ENCODE assay signal across 7 mouse cellular contexts in genomic region chr11:102406401-102406800, GRCm38 (mm10). TPM values are rescaled to one million over a fixed set of nuclear protein-coding genes. Genes with fewer than 3 reads are reported as not detected.
DNase-seq lines count a peak whose midpoint lies in the region; ATAC-seq and TF ChIP-seq lines count a peak whose summit lies in the region.

No protein-coding gene starts in this region.

- H3K9ac ChIP-seq in lung, embryonic 15.5 days: peak overlapping the region; percentile 87

- peak overlapping the region; percentile 82 for H3K4me2 ChIP-seq in lung, embryonic 15.5 days

- no peak for TF ChIP-seq POLR2A in small intestine, adult 2 months (IDR thresholded peaks at IDR 0.05; ENCODE audit: low read depth, low read length)

- no peak for TF ChIP-seq CTCF in small intestine, adult 2 months (IDR thresholded peaks at IDR 0.05; ENCODE audit: extremely low read depth, insufficient read length, insufficient replicate concordance, low read depth, low read length)

- ATAC-seq in lung, embryonic 15.5 days (ENCODE audit: borderline replicate concordance, extremely low read depth, low FRiP score, low TSS enrichment): no peak

- H3K27me3 ChIP-seq in lung, embryonic 15.5 days: 0 out of 2 replicates have a peak, but pooled peaks cover 9% of the 10 kb centered on the region
- peaks cover 9% of the 10 kb centered on the region for H3K27me3 ChIP-seq in erythroblast, embryonic 14.5 days (ENCODE audit: control insufficient read depth)
- no peaks in the 10 kb centered on the region for H3K27me3 ChIP-seq in small intestine, adult 2 months (ENCODE audit: control insufficient read depth, insufficient read depth, low read length)

- WGBS in lung, embryonic 15.5 days: 10% methylated on average over 3 of the region's 3 CpGs
- 10% methylated on average over 3 of the region's 3 CpGs for WGBS in small intestine, adult 2 months

- H3K4me3 ChIP-seq in lung, embryonic 15.5 days: peak overlapping the region; percentile 97
- H3K4me3 ChIP-seq in erythroblast, embryonic 14.5 days (replicated peaks): peak overlapping the region; percentile 74
- H3K4me3 ChIP-seq in small intestine, adult 2 months (ENCODE audit: low read depth, low read length): peak overlapping the region; percentile 90

- H3K27ac ChIP-seq in lung, embryonic 15.5 days: no peak overlapping the region
- H3K27ac ChIP-seq in small intestine, adult 2 months (ENCODE audit: insufficient read depth, low read depth, low read length): peak overlapping the region; percentile 74; the same call in 1 of the 2 replicates

- peaks cover 26% of the 10 kb centered on the region for H3K36me3 ChIP-seq in lung, embryonic 15.5 days
- peaks cover 55% of the 10 kb centered on the region for H3K36me3 ChIP-seq in erythroblast, embryonic 14.5 days (ENCODE audit: control insufficient read depth)
- H3K36me3 ChIP-seq in small intestine, adult 2 months (ENCODE audit: control insufficient read depth, insufficient read depth, low read length): peaks cover 29% of the 10 kb centered on the region

- H3K4me1 ChIP-seq in lung, embryonic 15.5 days: peaks cover 44% of the 10 kb centered on the region
- H3K4me1 ChIP-seq in erythroblast, embryonic 14.5 days (ENCODE audit: control insufficient read depth): peaks cover 88% of the 10 kb centered on the region
- peaks cover 9% of the 10 kb centered on the region for H3K4me1 ChIP-seq in small intestine, adult 2 months (ENCODE audit: control insufficient read depth, insufficient read depth, insufficient read length, low read length)

- DNase-seq in lung, postnatal 10 days: no peak
- DNase-seq in kidney, postnatal 36 days: peak; percentile 34 to 54
- no peak for DNase-seq in MN1 (ENCODE audit: low spot score)
- no peak for DNase-seq in spleen, adult 18-20 months

- no peaks in the 10 kb centered on the region for H3K9me3 ChIP-seq in lung, embryonic 15.5 days
- H3K9me3 ChIP-seq in erythroblast, embryonic 14.5 days (ENCODE audit: control insufficient read depth, low read length): no peaks in the 10 kb centered on the region

RNA-seq across cellular contexts. Expression of gene Slc25a39, which starts 1.3 kb away (rescaled TPM):
- 240 and 247 TPM in 2 replicates for polyA plus RNA-seq in lung, embryonic 15.5 days (2015; fragmentation: Nextera tagmentation; extraction: Ambion mirVana)
- 579 and 725 TPM in 2 replicates for polyA plus RNA-seq in erythroblast, embryonic 14.5 days (2012)
- 322 and 403 TPM in 2 replicates for polyA plus RNA-seq in small intestine, adult 2 months (2012; rRNA removed)

RNA-seq across cellular contexts. Expression of gene Rundc3a, which starts 13.2 kb away (rescaled TPM):
- polyA plus RNA-seq in lung, embryonic 15.5 days (2015; fragmentation: Nextera tagmentation; extraction: Ambion mirVana): 1.6 and 2.0 TPM in 2 replicates
- polyA plus RNA-seq in erythroblast, embryonic 14.5 days (2012): 1.8 and 2.1 TPM in 2 replicates
- polyA plus RNA-seq in small intestine, adult 2 months (2012; rRNA removed): 2.5 and 6.5 TPM in 2 replicates

RNA-seq across cellular contexts. Expression of gene Grn, which starts 23.7 kb away (rescaled TPM):
- polyA plus RNA-seq in lung, embryonic 15.5 days (2015; fragmentation: Nextera tagmentation; extraction: Ambion mirVana): 168 and 174 TPM in 2 replicates
- 1.8 and 2.6 TPM in 2 replicates for polyA plus RNA-seq in erythroblast, embryonic 14.5 days (2012)
- polyA plus RNA-seq in small intestine, adult 2 months (2012; rRNA removed): 76.0 and 111 TPM in 2 replicates

RNA-seq across cellular contexts. Expression of gene Slc4a1, which starts 40.4 kb away (rescaled TPM):
- polyA plus RNA-seq in lung, embryonic 15.5 days (2015; fragmentation: Nextera tagmentation; extraction: Ambion mirVana): 10.1 and 14.0 TPM in 2 replicates
- polyA plus RNA-seq in erythroblast, embryonic 14.5 days (2012): 575 and 672 TPM in 2 replicates
- polyA plus RNA-seq in small intestine, adult 2 months (2012; rRNA removed): not detected in 2 replicates

RNA-seq across cellular contexts. Expression of gene Fam171a2, which starts 41.1 kb away (rescaled TPM):
- 4.7 and 6.9 TPM in 2 replicates for polyA plus RNA-seq in lung, embryonic 15.5 days (2015; fragmentation: Nextera tagmentation; extraction: Ambion mirVana)
- polyA plus RNA-seq in erythroblast, embryonic 14.5 days (2012): 0.01 and 0.02 TPM in 2 replicates
- polyA plus RNA-seq in small intestine, adult 2 months (2012; rRNA removed): 5.4 and 5.9 TPM in 2 replicates

Comparison
In these comparisons a context has a peak if more than half of its experiments do, and no peak if none do; other contexts are left out.
1. DNase-seq: peak in kidney, postnatal 36 days (2 of 2); none in lung, postnatal 10 days (single experiment), MN1 (single experiment) and spleen, adult 18-20 months (0 of 2).
2. RNA of gene Grn, which starts 23.7 kb away (polyA plus RNA-seq): 168 to 174 TPM in lung, embryonic 15.5 days and 76.0 to 111 TPM in small intestine, adult 2 months; 1.8 to 2.6 TPM in erythroblast, embryonic 14.5 days; every median in the first group is over 10 times any median in the second.
3. Peak in every context shown above with its lines, with median percentiles within 50 percentile points of each other: H3K4me3 ChIP-seq.